Mouse (Mus musculus) ZHBTc4 (cell line): ENCODE data around the gene Ms4a4c.
"Not testable (repeated sequence)": the region's sequence is repeated elsewhere in the genome, so short reads cannot be mapped to it uniquely, and the experiment has no call there.

Experiments used
- DNase-seq: peaks from one replicate; pipeline ENCODE4 v3.0.0-alpha.2; 2011; ENCODE audit warnings: low read depth, low spot score

Ms4a4c gene

DNA sequence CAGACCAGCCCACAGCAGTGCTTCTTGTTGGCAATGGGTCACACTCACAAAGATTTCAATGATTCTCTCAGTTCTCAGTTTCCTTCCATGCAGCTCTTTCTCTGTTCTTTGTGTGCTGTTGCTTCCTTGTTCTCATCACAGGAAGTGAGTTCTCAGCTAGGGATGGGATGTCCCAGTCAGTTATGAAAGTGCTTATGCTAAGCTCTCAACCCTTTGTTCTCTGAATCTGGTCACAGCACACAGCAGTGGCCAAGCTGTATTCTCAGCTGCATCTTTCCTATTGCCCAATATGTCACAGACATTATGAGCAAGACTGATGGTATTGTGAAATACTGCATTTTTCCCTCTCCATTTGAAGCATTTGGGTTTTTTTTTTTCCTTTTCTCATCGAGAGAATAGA is 60.2 kb downstream of the Ms4a4c start:
- DNase-seq, result not testable (repeated sequence)

GRCm38 (mm10) chr19:11466471-11466870 is 61.9 kb downstream of the Ms4a4c start:
- no peak for DNase-seq

GRCm38 (mm10) chr19:11468361-11468760 is 63.8 kb downstream of the Ms4a4c start:
- not testable (repeated sequence) for DNase-seq

DNA sequence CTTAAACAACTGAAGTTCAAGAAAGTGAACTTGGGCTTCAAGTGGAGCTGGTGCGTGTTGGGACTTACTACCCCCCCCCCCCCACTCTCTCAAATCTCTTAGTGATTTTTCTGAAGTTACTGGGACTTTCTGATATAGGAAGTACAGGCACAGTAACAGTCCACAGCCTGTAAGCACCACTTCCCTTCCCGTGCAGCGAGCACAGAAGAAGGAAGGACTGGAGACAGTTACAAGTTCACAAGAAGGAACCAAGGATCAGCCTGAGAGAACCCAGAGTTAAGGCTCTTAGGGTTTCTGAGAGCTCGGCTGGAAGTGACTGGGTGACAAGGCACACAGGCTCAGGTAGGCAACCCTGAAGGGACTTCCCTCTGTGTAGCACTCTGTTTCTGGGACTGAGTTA is 64.6 kb downstream of the Ms4a4c start, which contains the start of gene Ms4a6c:
Gene Ms4a6c, plus strand, starts transcription at position 152 of the 400 bp plus-strand sequence.
- DNase-seq, result not testable (repeated sequence)
